Mouse (Mus musculus) brown adipose tissue, adult 24 weeks (tissue): Measurements from ENCODE around the gene Mocs1. TPM values are rescaled to one million over a fixed set of nuclear protein-coding genes. Genes with fewer than 3 reads are reported as not detected.
"Not testable (repeated sequence)": the region's sequence is repeated elsewhere in the genome, so short reads cannot be mapped to it uniquely, and the experiment has no call there.

Source experiments
- H3K27ac ChIP-seq: fragments of 200-500 bp; replicated peaks from 2 replicates; pipeline ENCODE4 v1.5.1; 2012; ENCODE audit warnings: low read depth, mild to moderate bottlenecking, low read length
- H3K4me1 ChIP-seq: fragments of 200-500 bp; 2 replicates; pipeline ENCODE4 v1.6.1; 2012; ENCODE audit warnings: low read length, mixed read lengths; ENCODE audit not compliant: control insufficient read depth, insufficient read depth, insufficient read length
- H3K4me3 ChIP-seq: fragments of 200-500 bp; 2 replicates; pipeline ENCODE4 v1.5.1; 2012; ENCODE audit warnings: low read depth, mild to moderate bottlenecking, low read length, moderate library complexity; ENCODE audit not compliant: insufficient read depth
- polyA plus RNA-seq: library from polyadenylated mRNA; stranded (reverse); fragments of >200 nt; gene quantifications from 2 replicates; pipeline ENCODE4 v1.2.4, GENCODE M21; 2012; ENCODE audit not compliant: missing spikeins, insufficient read depth, insufficient read length

Gene Mocs1
- polyA plus RNA-seq, 1 experiment = 24.1 TPM

DNA sequence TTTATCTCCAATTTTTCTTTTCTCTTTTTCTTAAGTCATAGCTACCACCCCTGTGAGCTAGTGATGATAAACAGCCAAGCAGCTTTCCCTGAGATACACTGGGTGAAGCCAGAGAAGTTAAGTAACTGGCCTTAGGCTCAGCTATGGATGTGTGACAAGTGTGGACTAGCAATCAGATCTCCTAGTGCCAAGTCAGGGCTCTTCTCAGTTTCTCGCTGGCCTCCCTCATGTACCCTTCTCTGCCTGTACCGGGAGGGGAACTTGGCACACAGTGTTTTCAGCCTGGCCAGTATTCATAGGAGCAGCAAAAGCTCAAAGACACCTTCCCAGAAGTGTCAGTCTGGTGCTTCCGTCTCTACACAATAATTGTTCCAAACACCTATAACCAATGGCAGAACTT, 4.3 kb upstream of the Mocs1 start:
- Histone ChIP-seq H3K27ac (no peak overlapping the region), H3K4me1 (no peaks in the 10 kb centered on the region), H3K4me3 (no peak overlapping the region)

DNA sequence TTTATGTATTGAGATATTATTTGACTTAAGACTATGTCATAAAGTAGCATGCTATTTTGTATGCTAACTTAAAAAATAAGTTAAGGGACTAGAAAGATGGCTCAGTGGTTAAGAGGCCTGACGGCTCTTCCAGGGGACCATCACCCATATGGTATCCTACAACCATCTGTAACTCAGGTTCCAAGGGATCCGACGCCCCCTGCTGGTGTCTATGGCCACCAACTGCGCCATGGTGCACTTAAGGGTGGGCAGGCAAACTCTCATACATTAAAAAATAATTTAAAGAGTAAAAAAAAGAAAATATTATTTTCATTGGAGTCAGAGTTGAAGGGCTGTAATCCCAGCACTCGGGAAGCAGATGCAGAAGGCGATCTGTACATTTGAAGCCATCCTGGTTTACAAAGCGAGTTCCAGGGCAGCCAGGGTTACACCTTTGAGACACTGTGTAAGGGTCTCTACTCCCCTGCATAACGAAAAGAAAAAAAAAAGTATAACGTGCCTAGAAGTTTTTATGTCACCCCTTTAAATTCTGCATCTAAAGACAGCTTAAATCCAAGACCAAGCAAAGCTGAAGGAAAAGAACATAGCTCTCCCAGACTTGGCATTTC, 427 bp upstream of the Mocs1 start:
- H3K4me1 ChIP-seq = peaks cover 25% of the 10 kb centered on the region
- H3K4me3 ChIP-seq = no peak overlapping the region
- no peak overlapping the region for H3K27ac ChIP-seq

DNA sequence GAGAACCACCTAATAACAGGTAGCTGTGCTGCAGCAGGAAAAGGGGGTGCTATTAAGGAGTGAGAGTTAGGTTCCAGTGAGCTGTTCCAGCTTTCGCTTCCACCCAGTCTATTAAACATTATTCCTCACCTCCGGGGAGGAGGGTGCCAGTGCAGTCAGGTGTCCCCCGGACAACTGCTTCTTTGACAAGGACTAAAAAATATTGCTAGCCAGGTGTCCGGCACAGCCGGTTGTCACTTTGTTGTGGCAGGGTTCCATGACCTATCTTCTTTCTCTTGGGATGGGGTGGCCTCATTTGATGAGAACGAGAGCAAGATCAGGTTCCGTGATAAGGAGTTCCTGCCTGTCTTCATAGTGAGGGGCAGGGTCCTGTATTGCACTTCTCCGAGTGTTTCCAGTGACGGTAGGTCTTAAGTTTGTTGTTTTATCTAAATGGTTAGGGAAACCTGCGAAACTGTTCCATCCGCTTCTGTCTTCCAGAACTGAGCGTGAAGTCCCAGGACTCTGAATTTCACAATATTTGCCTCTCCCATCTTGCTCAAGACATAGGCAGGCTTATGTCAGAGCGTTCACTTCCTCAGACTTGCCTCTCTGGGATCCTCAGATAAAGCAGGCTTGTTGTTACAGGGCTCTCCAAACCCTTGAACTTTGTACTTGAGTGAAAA, 721 bp downstream of the Mocs1 start:
- peaks cover 37% of the 10 kb centered on the region for H3K4me1 ChIP-seq
- H3K27ac ChIP-seq = peak overlapping the region; percentile 74
- peak overlapping the region; percentile 76 for H3K4me3 ChIP-seq

DNA sequence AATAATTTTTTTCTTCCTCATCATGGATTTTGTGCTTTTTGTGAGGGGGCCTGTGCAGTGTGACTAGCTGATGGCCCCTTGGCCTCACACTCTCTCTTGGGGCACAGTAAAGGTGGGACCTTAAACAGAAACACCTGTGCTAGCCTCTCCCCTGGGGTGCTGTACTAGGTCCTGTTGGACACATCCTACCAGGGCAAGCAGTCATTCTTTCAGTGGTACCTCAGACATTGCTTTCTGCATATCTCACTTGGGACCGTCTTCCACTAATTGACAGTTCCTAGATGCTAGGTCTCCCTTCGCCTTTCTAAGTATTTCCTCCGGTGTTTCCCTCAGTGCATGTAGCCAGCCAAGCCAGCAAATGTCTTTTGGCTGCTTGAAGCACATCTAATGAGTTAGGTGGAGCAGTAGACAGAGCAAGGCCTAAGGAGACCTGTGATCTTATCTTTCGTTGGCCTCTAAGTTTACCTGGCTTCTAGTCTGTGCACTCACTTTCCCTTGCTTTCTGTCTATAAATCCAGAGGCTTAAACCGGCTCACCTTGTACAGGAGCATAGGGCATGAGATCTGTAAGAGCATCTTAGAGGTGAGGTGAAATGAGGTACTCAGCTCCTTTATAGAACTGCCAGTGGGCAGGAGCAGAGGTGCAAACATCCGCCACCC, 1.4 kb downstream of the Mocs1 start:
- H3K4me3 ChIP-seq = peak overlapping the region; percentile 76
- H3K4me1 ChIP-seq = peaks cover 37% of the 10 kb centered on the region
- H3K27ac ChIP-seq = peak overlapping the region; percentile 47; the same call in 1 of the 2 replicates

DNA sequence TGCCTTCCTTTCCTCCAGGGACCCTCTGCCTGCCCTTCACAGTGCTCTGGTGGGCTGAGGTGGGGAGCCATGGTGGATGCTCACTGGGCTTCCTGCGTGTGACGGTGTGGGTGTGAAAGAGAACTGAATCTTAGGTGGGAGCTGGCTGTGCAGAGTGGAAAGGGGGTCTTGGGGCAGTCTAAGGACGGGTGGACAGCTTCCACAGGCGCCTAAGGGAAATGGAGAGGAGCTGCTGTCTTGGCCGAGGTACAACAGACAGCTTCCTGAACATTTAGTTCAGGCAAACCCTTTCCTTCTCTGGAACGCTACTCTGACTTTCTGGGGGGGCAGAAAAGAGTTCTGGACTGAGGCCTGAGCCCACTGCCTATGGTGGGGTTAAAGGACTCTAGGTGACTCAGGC, 2.0 kb downstream of the Mocs1 start:
- H3K4me1 ChIP-seq = peaks cover 37% of the 10 kb centered on the region
- H3K27ac ChIP-seq = 0 out of 2 replicates have a peak overlapping the region, but pooled peaks have one; percentile 36
- H3K4me3 ChIP-seq = no peak overlapping the region; the same call in 1 of the 2 replicates

DNA sequence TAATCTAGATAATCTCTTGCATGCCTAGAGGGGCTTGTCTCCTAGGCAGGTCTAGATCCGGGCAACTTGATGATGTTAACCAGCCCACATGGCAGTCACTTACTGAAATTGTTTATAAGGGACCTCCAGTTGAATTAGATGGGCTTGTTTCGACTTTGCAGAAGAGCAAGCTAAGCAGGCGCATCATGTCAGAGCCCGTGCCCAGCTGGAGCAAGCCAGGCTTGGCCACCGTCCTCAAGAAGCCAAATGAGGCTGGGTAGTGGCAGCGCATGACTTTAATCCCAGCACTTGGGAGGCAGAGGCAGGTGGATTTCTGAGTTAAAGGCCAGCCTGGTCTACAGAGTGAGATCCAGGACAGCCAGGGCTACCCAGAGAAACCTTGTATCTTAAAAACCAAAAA, 3.0 kb downstream of the Mocs1 start:
- peaks cover 37% of the 10 kb centered on the region for H3K4me1 ChIP-seq
- no peak overlapping the region for H3K4me3 ChIP-seq
- H3K27ac ChIP-seq = no peak overlapping the region

DNA sequence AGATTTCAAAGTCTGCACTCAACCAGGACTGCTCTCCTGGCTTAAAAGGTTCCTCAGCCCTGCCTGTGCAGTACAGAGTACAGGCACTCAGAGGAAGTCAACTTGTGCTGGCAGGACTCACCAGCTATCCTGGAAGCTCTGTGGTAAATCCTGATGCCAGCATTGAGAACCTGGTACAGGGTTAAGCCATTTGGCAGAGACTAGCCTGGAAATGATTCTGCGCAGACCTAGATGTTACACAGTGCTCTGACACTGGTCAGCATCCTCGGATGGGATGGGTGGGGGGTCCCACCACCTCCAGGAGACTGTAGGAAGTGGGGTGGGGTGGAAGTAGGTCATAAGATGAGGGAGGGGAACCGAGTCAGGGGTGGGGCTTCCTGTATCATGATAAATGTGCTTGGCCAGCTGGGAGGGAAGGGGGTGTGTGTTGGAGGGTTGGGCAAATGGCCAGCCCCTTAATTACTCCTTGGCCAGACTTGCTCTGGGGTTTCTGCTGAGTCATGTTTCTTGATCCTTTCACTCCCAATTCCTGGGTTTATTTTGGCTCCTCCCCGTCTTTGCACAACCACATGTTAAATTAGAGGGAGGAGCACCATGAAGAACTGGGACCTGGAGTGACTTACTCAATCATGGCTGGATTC, 4.0 kb downstream of the Mocs1 start:
- Histone ChIP-seq H3K27ac (peak overlapping the region; percentile 35), H3K4me3 (no peak overlapping the region), H3K4me1 (peaks cover 37% of the 10 kb centered on the region)

DNA sequence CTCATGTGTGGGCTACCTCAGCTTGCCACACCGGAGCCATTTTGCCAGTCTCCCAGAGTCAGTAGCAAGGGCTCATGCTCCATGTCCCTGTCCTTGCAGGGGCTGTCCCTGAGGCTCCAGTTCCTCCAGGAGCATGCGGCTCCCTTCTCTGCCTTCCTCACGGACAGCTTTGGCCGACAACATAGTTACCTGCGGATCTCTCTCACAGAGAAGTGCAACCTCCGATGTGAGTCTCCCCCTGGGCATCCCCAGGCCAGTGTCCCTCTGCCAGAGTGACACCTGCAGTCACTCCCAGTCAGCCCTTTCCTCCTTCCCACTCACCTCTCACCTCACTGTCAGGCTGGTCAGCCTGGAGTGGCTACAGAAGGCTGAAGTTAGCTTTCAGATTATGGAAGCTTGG, 4.9 kb downstream of the Mocs1 start:
- Histone ChIP-seq H3K27ac (no peak overlapping the region), H3K4me1 (peaks cover 37% of the 10 kb centered on the region), H3K4me3 (no peak overlapping the region)

DNA sequence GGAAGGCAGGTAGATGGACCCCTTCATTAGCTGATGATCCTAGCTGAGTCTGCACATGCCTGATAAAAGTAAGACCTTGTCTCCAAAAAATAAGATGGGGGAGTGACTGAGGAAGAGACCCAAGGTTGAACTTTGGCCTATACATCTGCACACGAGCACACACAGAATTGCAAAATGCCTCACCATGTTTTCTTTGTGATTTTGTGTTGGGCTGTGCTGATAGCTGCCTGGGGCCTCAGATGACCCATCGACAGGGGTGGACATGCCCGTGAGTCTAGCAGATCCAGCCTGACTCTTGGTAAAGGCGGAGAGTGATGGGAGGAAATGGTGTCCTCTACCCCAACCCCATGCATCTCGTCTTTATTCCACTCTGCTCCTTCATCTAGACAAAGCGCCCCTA, 6.1 kb downstream of the Mocs1 start:
- no peak overlapping the region for H3K27ac ChIP-seq
- no peak overlapping the region for H3K4me3 ChIP-seq
- H3K4me1 ChIP-seq = peaks cover 37% of the 10 kb centered on the region

DNA sequence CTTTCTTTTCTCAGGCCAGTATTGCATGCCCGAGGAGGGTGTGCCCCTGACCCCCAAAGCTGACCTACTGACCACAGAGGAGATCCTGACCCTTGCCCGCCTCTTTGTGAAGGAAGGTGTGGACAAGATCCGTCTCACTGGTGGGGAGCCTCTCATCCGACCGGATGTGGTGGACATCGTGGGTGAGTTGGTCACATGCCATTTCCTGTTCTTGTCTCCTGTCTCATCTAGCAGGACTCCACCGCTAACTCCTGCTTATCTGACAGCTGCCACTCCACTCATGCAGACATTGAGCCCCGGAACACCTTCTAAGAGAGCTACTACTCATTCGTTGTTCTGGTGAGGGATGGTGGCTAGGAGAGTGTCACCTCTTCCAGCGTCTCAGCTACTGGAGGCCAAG, 6.9 kb downstream of the Mocs1 start:
- H3K4me1 ChIP-seq = peaks cover 29% of the 10 kb centered on the region
- no peak overlapping the region for H3K27ac ChIP-seq
- no peak overlapping the region for H3K4me3 ChIP-seq

DNA sequence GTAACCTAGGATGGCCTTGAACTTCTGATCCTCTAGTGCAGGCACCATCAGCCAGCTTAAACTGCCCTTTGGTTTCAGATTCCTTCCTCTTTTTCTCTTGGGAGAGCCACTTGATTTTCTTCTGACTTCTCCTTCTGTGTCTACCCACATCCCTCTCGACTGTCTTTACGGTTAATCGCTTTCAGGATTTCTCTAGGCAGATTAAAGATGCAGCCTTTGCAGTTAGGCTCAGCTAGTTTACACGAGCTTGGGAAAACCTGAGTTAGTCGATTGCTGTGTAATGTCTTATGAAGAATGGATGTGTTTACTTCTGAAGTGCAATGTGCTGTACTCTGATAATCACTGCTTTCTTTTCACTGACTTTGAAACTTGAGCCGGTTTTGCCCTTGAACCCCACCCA, 8.5 kb downstream of the Mocs1 start:
- peaks cover 22% of the 10 kb centered on the region for H3K4me1 ChIP-seq
- no peak overlapping the region for H3K27ac ChIP-seq
- no peak overlapping the region for H3K4me3 ChIP-seq

DNA sequence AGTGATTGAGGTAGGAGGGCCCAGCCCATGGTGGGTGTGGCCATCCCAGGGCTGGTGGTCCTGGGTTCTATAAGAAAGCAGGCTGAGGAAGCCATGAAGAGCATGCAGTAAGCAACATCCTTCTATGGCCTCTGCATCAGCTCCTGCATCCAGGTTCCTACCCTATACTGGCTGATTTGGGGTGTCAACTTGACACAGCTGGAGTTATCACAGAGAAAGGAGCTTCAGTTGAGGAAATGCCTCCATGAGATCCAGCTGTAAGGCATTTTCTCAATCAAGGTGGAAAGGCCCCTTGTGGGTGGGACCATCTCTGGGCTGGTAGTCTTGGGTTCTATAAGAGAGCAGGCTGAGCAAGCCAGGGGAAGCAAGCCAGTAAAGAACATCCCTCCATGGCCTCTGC, 9.1 kb downstream of the Mocs1 start:
- peaks cover 16% of the 10 kb centered on the region for H3K4me1 ChIP-seq
- not testable (repeated sequence) for H3K4me3 ChIP-seq, H3K27ac ChIP-seq

DNA sequence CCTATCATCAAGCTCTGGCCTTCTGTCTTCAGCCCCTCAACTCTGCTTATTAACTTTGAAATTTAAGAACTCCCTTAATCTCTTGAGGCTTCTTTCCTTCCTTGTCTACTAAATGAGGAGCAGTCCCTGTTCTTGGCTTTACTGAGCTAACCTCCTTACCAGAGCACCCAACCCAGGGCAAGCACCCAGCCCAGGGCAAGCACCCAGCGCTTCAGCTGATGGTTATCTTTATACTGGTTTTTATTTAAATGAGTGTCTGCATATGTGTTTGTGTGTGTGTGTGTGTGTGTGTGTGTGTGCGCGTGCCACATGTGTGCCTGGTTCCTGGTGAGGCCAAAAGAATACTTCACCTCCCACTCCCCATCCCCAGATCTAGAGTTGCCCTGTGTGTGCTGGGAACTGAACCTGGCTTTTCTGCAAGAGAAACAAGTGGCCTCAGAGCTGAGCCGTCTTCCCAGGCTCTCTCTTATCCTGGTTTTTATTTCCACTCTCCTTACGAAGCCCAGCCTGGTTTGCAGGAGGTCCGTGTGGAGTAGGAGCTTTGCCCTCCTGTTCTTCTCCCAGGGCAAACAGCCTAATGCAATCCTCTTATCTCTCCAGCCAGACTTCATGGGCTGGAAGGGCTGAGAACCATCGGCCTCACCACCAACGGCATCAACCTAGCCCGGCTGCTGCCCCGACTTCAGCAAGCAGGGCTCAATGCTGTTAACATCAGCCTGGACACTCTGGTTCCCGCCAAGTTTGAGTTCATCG, 10.8 kb downstream of the Mocs1 start:
- Histone ChIP-seq H3K4me3 (no peak overlapping the region), H3K27ac (no peak overlapping the region), H3K4me1 (no peaks in the 10 kb centered on the region; the same call in 1 of the 2 replicates)

DNA sequence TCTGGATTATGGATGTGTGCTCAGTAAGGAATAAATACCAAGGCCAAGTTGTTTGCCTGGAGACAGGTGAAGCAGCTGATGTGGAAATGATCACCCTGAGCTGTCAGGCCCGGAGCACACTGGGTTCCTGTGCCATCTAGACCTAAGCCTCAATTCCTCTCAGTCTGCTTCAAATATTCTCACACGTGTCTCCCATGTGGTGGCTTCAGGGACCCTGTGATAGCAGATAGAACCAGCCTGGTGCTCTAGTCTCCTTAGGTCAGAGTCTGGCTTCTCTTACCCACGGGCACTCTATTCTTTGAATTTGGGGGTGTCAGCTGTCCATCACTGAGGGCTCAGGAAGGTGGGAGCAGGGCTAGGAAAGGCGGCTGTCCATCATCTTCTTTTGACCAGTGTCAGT, 11.5 kb downstream of the Mocs1 start:
- Histone ChIP-seq H3K27ac (no peak overlapping the region), H3K4me3 (no peak overlapping the region), H3K4me1 (no peaks in the 10 kb centered on the region; the same call in 1 of the 2 replicates)
